Mouse (Mus musculus): ENCODE measurements at regions not wholly inside any gene's neighbourhood (a gene's known extent, or its start where the extent isn't known, plus 50 kb on each side); places are given as distances from the start of the nearest gene placed in this dataset.

- intact Hi-C loops (cut with DNase I; ENCODE audit: low total_unique reads): no loop called here
These were observed 684.6 kb upstream of the Cited2 start for GRCm38 (mm10) chr10:17038259-17039043.

DNA sequence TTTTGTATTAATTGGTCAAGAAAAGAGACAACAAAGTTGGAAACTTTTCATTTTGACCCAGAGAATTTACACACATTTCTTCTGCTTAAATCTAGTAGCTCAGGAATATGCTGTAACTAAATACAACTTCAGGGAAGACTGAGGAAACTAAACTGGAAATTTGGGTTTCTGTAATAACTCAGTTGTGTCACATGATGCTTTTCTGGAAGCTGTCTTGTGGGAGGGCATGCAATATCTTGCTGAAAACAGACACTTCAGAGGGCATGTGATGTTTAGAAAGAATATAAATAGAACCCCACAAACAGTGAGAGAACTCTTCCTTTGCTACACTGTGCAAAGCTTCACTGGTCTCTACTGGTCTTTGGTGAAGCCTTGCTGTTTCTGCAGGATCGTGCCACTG lies 680.9 kb upstream of the Cited2 start:
- intact Hi-C loops (cut with DNase I; ENCODE audit: low total_unique reads): no loop called here
- no peak for DNase-seq

More at GRCm38 (mm10) chr10:17038259-17039043, 684.6 kb upstream of the Cited2 start:
- no peak for DNase-seq

GRCm38 (mm10) chr10:17042973-17043372 lies 680.0 kb upstream of the Cited2 start:
- intact Hi-C loops (cut with DNase I; ENCODE audit: low total_unique reads): no loop called here
- DNase-seq: peak; percentile 4

- intact Hi-C loops (cut with DNase I; ENCODE audit: low total_unique reads): no loop called here
These were observed 676.3 kb upstream of the Cited2 start for GRCm38 (mm10) chr10:17046765-17047164.

GRCm38 (mm10) chr10:17072906-17073305 lies 650.1 kb upstream of the Cited2 start:
- DNase-seq: no peak
- intact Hi-C loops (cut with DNase I; ENCODE audit: low total_unique reads): no loop called here

More at GRCm38 (mm10) chr10:17046765-17047164, 676.3 kb upstream of the Cited2 start:
- no peak for DNase-seq

GRCm38 (mm10) chr10:17074013-17074401 lies 649.0 kb upstream of the Cited2 start:
- DNase-seq: no peak
- intact Hi-C loops (cut with DNase I; ENCODE audit: low total_unique reads): no loop called here

DNA sequence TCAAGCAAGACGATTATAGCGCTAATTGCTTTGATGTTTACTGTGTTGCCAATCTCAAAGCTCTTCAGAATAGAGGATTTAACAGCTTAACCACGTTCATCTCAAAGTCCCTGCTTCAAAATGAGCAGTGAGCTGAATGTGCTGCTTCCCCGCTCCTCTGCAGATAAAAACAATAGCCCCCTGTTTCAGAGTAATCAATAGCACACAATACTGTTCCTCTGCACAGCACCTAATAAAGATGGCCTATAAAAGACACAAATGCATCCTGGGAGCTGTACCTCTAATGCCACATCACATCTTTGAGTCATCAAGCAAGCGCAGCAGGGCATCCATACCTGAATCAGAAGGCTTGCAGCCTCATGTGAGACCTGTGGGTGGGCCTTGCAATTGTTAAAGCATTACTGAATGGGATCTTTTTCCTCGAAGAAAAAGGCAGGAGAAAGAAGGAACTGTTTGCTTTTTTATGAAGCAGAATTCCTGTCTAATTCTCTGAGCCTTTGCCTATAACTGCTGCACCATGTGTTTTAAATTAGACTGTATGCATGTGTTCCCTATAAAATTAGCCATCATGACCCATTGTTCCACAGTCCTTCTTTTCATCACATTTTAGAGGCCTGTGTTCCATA lies 648.5 kb upstream of the Cited2 start:
- intact Hi-C loops (cut with DNase I; ENCODE audit: low total_unique reads): no loop called here
- DNase-seq: no peak

- no peak for DNase-seq
- intact Hi-C loops (cut with DNase I; ENCODE audit: low total_unique reads): no loop called here
These were observed 647.9 kb upstream of the Cited2 start for GRCm38 (mm10) chr10:17075147-17075546.

DNA sequence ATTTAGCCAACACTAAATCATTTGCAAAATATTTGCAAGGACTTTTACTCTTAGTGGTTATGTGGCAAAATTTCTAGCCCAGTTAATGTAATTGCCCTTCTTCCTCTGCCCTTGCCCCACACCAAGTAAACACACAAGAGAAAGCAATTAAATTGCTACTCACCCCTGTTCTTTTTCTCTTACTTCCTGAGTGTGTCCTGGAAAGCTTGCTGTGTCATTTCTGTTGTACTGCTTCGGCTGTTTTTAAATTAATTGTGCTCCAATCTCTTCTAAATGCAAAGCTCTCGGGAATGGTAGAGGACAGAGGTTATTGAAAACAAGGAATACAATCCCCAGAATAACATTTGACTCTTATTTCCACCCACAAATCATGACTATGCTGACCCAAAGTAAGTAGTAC lies 647.4 kb upstream of the Cited2 start:
- intact Hi-C loops (cut with DNase I; ENCODE audit: low total_unique reads): no loop called here
- no peak for DNase-seq

GRCm38 (mm10) chr10:17076186-17076585 lies 646.8 kb upstream of the Cited2 start:
- intact Hi-C loops (cut with DNase I; ENCODE audit: low total_unique reads): no loop called here
- no peak for DNase-seq

- intact Hi-C loops (cut with DNase I; ENCODE audit: low total_unique reads): no loop called here
- DNase-seq: no peak
These were observed 645.4 kb upstream of the Cited2 start for GRCm38 (mm10) chr10:17077580-17077979.

DNA sequence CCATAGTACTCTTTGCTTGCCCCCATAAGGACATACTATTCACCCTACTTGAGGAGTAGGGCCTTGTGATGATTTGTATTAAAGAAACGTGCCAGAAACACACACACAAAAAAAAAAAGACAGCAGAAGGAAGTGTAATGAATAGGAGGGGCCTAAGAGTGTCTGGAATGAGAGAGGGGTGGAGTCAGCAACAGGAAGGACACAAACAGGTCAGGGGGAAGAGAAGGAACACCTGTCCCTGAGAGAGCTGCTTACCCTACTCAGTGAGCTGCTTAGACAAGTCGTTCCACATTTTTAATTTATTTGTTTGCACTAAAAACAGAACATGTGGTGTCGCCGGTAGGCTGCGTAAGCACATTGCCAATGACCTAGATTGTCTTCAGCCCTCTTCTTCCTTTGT lies 642.2 kb upstream of the Cited2 start:
- no peak for DNase-seq
- intact Hi-C loops (cut with DNase I; ENCODE audit: low total_unique reads): no loop called here

GRCm38 (mm10) chr10:17082926-17083325 lies 640.1 kb upstream of the Cited2 start:
- intact Hi-C loops (cut with DNase I; ENCODE audit: low total_unique reads): no loop called here
- DNase-seq: no peak

DNA sequence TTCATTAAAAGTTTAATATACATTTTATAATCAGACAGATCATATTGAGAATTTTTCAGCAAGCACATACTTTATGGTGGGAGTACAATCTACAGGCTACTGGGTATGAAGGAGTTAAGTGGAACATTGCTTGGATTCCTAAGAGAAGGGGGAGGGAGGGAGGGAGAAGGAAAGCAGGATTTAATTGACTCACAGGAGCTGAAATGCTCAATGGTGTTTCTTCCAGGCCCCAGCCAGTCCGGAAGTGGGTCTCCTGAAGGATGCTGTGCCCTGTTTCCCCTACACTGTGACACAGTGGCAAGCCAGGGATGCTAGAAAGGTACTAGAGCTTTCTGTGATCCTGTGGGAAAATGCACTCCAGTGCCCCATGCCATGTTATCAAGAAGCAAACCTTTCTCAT lies 621.0 kb upstream of the Cited2 start:
- DNase-seq: no peak
- intact Hi-C loops (cut with DNase I; ENCODE audit: low total_unique reads): no loop called here

DNA sequence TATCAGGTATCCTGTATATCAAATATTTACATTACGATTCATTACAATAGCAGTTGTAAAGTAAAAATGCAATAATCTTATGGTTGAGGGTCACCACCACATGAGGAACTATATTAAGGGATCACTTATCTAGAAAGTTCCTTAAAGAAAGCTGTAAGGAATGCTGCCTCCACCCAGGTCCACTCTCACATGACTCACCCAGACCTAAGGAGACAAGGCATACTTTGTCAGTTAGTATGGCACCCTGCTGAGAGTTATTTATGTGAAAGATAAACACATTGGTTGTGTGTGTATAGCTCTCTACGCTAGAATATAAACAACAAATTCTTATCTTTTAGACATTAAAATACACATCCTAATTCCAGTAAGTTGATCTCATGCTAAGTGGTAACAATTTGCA lies 619.6 kb upstream of the Cited2 start:
- intact Hi-C loops (cut with DNase I; ENCODE audit: low total_unique reads): no loop called here
- no peak for DNase-seq

DNA sequence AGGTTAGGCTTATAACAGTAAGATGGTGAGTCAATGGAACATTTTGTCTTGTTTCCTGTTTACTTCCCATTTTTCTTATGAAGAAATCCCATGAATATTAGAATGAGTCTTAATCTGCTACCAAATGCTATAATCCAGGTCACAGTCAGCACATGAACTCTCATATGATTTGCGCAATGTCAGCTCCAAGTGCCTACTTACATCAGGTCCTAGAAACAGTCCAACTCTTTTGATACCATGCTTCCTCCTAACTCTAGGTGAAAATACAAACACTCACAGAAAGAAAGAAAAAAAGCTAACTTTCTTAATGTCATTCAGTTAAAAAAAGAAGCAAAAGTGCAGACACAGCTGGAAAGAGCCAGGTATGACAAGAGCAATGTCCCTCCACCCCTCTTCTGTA lies 616.2 kb upstream of the Cited2 start:
- intact Hi-C loops (cut with DNase I; ENCODE audit: low total_unique reads): no loop called here
- no peak for DNase-seq

DNA sequence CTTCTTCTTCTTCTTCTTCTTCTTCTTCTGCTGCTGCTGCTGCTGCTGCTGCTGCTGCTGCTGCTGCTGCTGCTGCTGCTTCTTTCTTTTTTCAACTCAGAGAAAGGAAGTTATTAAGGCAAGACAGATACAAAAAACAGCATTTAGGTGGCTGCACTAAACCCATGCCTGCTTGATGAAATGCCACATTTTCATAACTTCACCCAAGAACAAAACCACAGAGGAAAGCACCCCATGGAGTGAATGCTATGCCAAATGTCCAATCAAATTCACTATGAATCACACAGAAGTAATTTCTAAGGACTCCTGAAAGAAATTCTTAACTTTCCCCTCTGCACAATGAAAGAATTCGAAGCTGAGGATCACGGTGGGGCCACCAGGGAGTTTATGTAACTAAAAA lies 611.9 kb upstream of the Cited2 start:
- DNase-seq: no peak
- intact Hi-C loops (cut with DNase I; ENCODE audit: low total_unique reads): no loop called here

DNA sequence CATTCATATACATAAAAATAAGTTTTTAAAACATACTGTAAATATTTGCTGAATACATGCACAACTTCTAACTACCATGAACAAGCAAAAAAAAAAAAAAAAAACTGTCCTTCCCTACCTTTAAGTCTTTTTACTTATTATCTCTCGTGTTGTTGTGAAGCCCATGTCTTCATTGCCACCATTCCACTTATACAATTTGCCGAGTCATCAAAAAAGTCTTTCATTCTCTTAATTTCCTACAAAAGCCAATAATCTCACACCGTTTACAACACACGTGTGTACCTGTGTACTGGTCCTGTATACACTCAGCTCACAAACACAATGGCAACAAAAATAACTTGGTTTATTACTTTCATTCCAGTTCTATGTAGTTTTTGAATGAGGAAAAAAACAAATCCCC lies 608.2 kb upstream of the Cited2 start:
- DNase-seq: no peak
- intact Hi-C loops (cut with DNase I; ENCODE audit: low total_unique reads): no loop called here

GRCm38 (mm10) chr10:17129391-17130163 lies 593.4 kb upstream of the Cited2 start:
- intact Hi-C loops (cut with DNase I; ENCODE audit: low total_unique reads): no loop called here
- no peak for DNase-seq

- intact Hi-C loops (cut with DNase I; ENCODE audit: low total_unique reads): no loop called here
- no peak for DNase-seq
These were observed 592.4 kb upstream of the Cited2 start for GRCm38 (mm10) chr10:17130661-17131060.

- DNase-seq: no peak
These were observed 591.3 kb upstream of the Cited2 start for GRCm38 (mm10) chr10:17131763-17132162.

More at GRCm38 (mm10) chr10:17131763-17132162, 591.3 kb upstream of the Cited2 start:
- intact Hi-C loops (cut with DNase I; ENCODE audit: low total_unique reads): no loop called here

All from gastrocnemius, postnatal 14 days (tissue).